Mouse (Mus musculus): Measurements from ENCODE around the gene Ntrk2.

The Ntrk2 gene

DNA sequence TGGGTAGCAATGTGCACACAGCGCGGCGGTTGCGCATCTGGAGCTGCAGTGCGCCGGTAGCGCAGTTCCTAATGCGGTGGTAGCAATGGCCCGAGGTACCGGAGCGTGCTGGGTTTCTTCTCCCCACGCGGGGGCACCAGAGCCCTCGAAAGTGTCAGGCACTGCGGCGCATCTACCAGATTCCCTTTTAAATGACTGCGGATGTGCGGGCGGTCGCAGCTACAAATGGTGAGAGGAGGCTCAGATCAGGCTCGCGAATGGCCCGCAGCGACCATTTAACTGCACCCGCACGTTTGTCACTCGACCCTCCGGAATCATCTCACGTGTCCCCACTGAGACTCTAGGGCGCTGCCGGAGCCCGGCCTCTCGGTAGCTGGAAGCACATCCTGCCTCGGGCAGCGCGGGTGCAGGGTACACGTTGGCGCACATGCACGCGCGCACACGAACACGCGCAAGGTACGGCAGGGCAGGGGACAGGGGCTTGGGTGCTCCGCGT lies at the start of gene Ntrk2:
Gene Ntrk2, plus strand, starts transcription at position 173 of the 496 bp plus-strand sequence.
- peak in 1 of 2 experiments; percentile 10 for DNase-seq

DNA sequence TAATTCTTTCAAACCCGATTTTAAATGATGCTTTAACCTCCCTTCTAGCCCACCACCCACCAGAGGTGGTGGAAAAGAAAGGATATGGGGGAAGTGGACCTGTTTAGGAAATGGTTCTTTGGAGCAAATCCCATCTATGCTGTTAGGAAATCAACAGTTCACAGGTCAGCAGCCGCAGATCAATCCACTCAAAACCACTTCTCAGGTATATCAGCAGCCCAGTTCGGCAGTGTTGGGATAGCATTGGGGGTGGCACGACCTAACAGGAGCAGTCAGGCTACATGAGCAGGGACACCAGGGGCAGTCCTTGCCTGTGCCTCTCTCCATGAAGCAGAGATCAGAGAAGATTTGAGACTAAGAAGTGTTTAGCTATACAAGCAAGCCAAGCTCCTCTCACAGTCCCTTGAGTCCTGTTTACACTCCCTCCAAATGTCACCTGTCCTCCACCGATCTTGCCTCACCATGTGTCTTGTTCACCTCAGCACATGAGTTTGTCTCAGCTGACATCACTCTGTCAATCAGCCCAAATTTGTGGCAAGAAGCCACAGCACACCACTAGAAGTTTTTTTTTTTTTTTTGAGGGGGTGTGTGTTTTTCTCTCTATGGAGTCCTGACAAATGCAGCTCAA lies 45.3 kb upstream of the Ntrk2 start:
- DNase-seq, result no peak

DNA sequence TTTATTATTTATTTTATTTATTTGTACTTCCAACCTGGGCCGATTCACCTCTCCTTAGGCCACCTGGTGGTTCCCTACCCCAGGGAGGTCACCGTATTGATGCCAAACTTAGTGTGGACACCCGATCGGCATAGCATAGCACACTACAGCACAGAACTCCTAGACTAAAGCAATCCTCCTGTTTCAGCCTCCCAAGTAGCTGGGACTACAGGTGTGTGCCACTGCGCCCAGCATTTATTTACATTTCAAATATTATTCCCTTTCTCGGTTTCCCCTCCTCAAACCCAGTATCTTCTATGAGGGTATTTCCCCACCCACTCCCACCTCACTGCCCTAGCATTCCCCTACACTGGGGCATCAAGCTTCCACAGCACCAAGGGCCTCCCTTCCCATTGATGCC lies 38.1 kb upstream of the Ntrk2 start:
- no peak for DNase-seq

DNA sequence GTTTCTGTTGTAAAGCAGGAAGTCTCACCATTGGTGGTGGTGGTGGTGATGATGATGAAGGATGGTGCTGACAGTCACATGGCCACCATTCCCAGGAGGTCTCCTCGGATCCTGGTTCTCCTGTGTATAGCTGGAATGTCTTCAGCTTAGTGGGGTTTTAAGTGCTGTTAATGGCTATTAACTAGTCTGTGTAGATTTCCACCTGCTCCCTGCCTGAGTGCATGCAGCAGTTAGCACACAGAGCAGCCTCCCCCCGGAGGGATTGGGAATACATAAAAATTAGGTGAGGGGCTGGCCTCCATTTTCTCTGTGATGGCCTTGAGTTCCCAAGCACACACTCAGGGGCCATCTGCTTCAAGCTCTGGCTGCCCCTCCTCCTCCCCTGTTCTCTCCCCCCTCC lies 36.9 kb upstream of the Ntrk2 start:
- DNase-seq, result no peak

DNA sequence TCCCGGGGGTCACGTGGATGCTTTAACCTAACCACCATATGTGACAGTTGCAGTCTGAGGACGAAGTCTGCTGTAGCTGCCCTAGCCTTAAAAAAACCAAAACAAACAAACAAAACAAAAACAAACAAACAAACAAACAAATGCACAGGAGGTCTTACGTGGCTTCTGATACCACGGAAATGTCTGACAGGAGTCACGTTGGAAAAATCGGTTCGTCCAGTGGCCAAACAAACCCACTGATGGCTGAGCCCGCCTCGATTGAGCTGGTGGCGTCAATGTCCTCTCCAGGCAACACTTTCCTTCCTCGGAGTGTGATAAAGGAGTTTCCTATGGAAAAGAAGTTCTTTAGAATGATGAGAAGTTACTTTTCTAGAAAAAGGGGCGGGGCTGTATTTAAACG lies 27.1 kb upstream of the Ntrk2 start:
- DNase-seq, result no peak

DNA sequence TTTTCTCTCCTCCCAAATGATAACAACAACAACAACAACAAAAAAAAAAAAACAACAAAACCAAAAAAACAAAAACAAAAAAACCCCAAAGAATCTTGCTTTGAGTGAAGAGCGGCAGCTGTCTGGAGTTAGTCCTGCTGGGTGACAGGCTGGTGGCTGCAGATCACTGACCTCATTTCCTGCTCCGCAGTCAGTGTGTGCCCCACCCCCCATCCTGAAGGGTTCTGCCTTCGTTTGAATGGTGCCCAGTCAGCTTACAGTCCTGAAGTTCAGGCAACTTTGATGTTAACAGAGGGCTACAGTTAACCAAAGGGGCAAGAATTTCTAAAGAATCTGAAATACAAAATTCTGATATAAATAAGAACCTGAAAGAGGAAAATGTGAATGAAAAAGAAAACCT lies 19.9 kb upstream of the Ntrk2 start:
- DNase-seq, result no peak

DNA sequence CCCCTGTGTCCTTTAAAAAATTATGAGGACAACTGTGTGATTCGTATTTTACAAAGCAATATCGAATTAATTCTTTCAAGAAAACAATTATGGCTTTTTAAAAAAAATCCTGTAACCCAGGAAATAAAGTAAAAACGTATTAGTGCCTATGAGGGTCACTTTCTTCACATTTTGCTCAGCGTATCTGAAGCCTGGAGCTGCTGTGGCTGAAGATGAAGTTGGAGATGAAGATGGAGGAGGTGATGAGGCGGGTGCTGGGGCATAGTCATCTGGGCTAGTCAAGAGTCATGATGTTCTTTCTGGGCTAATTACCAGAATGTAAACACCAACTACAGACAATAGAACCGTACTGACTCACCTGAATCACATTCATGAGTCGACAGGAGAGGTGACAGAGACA lies 15.6 kb upstream of the Ntrk2 start:
- DNase-seq, result no peak

DNA sequence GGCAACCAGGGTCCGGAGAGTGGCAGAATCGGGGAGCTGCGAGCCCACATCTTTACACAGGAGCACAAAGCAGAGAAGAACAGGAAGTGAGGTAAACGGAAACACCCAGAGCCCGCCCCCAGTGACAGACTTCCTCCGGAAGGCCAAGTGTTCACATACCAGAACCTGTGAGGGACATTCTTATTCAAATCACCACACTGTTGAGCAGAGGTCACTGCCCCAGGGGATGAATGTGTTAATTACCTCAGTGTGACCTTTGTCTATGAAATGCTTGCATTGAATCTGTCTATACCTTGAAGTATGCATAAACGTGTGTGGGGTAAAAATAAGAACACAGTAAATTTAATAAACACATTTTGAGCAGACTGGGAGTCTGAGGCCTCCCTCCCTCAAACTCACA lies 9.0 kb upstream of the Ntrk2 start:
- DNase-seq, result no peak

DNA sequence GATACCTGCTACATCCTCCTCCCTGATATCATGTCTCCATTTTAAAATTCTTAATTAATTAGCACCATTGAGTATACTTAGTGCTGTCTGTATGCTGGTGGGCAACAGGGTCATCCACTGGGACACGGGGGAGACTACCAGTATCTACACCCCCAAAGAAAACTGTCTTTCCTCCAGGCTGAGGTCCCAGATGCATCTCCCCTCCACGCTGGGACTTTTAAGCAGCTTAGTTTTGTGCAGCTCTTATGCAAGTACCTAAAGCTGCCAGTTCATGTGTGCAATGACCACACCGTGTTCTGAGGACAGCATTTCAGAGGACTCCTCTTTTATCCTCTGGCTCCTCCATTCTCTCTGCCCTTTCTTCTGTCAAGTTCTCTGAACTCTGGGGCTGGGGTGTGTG lies 5.1 kb upstream of the Ntrk2 start:
- no peak for DNase-seq

DNA sequence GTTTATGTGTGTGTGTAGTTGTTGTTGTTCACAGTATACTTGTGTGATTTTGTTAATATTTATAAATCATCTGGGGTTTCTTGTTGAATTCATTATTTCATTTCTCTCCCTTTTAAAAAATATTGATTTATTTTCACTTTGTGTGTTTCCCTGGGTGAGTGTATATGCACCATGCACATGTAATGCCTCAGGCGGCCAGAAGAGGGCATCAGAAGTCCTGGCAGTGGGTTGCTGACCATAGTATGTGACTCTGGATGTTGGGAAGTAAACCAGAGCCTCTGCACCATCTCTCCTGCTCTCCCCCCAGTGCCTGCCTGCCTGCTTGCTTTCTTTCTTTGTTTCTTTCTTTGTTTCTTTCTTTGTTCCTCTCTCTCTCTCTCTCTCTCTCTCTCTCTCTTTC lies 2.5 kb upstream of the Ntrk2 start:
- no peak for DNase-seq

DNA sequence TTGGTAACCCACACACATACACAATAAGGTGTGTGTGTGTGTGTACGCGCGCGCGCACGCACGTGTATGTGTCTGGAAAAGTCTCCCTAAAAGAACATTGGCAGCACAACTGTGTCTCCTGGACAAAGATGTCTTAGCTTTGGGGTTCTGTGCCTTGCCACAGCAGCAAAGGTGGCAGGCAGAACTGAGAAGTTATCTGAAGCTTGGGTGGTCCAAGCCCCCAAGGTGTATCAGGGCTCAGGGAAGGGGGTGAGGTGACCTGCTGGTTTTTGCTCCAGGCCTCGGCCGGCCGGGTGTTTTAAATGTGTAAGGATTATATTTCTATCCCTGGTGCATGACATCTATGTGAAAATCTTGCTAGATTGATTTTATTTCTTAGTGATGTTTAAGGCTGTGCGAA lies 536 bp upstream of the Ntrk2 start:
- no peak for DNase-seq

DNA sequence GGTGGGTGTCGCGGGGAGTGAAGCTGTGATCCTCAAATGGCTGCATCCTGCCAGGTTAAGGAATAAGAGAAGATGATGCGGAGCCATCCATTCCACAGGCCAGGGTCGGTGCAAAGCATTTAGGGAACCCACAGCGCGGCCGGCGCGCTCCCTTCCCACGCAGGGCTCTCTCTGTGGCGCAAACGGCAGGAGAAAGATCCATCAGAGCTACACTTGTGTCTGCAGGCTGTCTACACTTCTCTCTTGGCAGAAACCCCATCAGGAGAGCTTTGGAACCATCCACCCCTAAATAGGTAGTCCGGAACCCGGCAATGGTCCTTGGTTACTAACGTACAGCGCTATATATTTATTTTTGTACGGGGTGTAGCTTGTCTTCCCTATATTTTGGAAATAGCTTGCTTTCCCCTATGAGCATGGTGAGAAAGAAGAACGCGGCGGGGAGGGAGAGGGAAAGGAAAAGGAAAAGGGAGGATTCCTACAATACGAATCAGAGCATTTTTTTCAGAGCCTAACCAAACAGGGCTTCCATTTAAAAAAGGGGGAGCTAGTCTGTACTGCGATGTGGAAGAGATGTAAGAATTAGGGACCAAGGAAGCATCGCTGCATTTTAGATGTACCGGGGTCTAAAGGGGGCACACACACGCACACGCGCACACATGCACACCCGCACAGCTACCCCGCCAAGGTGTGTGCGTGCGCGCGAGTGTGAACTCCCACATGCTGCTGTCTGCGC lies 693 bp downstream of the Ntrk2 start:
- no peak for DNase-seq

DNA sequence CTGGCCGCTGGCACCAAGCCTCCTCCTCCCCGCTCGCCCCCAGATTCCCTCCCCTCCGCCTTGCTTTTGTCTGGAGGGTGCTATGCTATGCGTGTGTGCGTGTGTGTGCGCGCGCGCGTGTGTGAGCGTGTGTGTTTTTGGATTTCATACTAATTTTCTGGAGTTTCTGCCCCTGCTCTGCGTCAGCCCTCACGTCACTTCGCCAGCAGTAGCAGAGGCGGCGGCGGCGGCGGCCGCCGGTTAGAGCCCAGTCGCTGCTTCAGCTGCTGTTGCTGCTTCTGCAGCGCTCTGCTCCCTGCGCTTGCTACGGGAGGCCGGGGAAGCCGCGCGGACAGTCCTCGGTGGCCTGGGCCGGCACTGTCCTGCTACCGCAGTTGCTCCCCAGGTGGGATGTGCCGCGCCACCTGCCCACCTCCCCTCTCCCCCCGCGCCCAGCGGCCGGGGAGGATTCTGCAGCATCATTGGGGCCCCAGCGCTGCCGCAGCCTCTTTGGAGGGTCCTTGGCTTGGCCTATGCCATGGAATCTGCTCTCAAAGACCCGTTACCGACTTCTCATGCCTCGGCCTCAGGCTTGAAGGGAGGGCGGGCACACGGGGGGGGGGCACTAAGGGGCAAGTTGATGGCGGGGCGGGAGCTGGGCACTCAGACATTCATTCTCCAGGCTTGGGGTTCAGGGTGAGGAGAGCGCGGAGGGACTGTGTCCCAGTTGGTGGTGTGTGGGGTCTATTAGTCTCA lies 1.4 kb downstream of the Ntrk2 start:
- no peak for DNase-seq

DNA sequence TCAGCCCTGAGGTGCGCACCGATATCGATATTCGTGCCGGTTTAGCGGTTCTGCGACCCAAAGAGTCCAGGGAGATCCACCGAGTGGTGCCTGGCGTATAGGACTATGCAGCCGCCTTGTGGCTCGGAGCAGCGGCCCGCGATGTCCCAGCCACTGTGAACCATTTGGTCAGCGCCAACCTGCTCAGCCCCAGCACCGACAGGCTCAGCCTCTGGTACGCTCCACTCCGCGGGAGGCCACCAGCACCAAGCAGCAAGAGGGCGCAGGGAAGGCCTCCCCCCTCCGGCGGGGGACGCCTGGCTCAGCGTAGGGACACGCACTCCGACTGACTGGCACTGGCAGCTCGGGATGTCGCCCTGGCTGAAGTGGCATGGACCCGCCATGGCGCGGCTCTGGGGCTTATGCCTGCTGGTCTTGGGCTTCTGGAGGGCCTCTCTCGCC lies 2.0 kb downstream of the Ntrk2 start:
- no peak for DNase-seq

DNA sequence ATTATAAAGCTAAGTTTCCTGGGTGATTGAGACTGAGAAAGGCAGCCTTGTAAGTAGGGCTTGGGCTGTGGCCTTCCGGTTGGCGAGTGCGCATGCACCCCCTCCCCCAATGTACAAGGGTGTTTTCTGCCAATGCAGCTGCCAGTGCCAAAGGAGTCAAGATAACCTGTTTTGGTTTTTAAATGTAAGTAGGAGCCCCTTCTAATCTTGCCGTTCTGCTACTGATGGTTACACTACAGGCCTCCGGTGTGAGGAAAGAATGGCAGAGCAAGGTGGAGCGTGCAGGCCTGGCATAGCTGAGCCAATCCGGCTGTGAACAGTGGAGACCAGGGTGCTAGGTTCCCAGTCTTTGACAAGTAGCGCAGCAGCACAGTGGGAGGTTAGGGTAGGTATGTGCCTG lies 3.6 kb downstream of the Ntrk2 start:
- no peak for DNase-seq

DNA sequence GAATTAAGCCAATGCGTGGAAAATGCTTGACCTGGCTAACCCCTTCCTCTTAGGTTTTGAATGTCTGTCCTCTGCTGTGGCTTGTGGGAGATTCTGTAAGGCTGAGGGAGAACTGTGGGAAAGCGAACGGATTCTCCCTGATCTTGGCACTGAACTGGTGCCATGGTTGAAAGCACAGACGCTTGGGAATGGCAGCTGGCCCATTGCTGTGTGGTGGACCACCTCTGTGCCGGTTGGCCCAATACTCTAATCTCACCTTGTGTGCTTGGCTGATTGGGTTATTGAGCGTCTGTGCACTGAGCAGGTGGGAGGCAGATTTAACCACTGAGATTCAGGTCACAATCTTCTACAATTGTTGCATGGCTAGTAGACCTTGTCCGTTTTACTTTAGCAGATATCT lies 18.4 kb downstream of the Ntrk2 start:
- DNase-seq, result no peak

DNA sequence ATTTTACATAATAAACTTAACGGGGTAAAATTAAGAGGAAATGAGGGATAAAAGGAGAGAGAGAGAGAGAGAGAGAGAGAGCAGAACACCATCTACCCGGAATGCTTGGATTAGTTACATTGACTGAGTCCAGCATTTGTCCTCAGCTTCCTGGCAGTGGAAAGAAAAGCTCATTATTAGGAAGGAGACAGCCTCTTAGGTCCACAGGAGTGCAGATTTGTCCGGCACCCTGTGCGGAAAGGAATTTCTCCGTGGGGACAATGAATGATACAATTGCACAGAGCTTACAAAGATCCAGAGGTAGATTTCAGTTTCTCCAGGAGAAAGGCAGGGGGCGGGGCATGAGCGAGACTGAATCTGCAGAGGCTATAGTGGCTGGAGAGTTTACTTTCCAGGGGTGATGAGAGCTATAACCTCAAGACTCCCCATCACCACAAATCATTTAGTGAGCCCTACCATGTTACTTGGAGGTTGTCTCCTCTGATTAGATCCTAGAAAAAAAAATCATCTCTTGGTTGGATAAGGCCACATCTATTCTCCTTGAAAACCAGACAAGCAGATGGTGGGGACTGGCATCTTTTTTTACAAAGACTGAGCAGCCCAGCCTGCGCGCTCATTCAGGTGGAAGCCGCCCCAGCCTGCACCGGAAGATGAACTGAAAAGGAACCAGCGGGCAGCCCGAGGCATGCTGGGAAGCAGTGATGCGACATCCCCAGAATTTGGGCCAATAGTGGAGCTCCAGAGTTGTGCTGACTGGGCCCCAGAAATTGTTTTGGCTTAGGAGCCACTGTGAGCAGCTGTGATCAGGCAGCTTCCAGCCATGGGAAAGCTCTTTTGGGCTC lies 20.2 kb downstream of the Ntrk2 start:
- DNase-seq, result no peak

DNA sequence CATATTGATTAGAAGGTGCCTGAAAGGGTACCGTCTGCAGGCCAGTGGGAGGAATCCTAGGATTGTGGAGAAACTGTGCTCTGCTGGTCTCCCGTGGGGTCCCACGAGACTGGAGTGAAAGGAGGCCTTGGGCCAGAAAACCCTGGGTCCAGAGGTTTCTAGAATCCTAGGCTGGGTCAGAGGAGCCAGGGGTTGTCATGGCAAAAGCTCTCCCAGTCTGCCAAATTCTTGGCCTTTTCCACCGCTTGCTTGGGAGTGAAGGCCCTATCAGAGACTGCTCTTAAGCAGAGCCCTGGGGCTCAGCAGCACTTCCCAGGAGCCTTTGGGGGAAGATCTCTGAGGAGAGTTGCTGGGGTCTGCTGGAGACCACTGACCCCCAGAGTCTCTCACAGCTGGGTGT lies 25.6 kb downstream of the Ntrk2 start:
- no peak for DNase-seq

DNA sequence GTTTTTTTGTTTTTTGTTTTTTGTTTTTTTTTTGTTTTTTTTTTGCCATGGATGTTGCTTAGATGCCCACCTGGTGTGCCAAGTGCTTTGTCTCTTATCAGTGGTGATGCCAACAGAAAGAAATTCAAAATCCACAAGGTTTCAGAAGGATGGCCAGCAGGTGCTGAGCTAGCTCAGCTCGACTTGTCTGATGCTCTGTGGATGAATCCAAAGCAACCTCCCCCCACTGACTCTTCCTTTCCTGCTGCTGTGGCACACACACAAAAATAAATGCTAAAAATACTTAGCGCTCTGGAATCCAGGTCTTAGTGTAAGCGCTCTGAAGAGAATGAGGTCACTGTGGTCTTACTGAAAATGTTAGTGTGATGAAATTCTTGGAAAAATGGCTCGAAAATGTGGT lies 28.4 kb downstream of the Ntrk2 start:
- no peak for DNase-seq

DNA sequence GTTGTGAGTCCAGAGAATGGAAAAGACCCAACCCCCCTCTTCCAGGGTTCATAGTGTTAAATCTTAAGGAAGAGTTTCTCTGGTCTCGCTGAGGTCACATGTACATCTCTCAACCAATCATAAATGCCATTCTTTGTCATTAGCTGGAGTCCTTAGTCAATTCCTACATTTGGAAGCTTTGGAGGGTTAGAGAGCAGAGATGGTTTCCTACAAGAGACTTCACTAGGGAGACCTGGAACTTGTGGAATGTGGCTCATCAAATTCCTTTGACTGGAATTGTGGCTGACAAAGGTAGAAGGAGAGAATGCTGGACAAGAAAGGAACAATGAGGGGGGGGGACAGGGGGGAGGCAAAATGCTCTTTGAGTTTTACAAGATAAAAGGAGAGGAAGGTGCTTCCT lies 30.5 kb downstream of the Ntrk2 start:
- DNase-seq, result no peak

DNA sequence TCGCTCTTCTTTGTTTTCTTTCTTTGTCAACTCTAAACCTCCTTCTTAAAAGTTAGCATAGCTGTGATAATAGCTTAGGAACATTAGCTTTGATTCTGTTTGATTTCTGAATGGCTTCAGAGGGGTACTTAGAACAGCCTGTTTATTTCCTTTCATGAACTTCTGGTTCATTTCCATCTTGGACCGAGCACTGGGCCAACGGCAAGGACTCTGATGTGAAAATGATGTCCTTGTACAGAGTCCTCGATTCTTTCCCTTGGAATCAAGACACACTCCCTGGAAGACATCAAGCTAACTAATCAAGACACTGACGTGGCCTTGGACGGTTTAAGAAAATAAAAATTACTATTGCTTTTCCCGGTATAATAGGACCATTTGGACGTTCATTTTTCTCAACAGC lies 31.7 kb downstream of the Ntrk2 start:
- no peak for DNase-seq

DNA sequence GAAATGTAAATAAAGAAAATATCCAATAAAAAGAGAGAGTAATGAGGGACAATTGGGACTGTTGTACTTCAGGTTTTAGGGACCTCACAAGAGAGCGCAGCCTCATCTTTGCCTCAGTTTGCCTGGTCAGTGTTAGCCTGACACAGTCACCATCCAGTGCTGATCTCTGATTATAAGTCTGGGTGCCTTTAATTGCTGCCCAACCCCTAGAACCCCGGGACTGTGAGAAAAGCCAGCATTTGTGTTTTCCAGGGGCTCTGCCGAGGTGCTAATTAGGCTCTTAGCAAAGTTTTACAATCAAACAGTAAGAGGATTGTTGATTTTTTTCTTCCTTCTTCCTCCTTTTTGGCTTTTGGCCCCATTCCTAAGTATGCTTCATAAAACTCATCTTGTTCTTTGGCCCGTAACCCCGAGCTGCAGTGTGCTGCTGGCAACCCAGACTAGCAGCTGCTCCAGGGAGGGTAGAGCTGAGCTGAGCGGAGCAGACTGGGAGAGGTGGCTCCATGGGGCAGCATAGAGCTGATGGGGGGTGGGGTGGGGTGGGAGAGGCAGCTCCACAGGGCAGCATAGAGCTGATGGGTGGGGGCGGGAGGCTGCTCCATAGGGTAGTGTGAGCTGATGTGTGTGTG lies 34.5 kb downstream of the Ntrk2 start:
- no peak for DNase-seq

DNA sequence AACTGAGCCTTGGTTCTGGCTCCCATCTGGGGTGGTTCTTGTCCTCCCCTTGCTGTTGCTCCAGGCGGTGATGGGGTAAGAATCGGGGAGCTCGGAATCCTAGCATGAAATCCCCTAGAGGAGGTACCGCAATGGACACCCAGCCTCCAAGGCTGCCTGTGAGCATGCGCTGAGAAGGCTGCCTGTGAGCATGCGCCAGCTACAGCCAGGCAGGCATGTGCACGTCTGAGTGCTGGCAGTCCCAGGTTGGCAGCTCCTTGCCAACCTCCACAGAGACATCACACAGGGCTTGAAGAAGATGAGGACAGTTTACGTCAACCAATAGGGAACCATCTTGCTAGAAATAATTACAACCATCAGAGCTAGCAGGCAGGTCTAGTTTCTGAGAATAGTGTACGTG lies 37.5 kb downstream of the Ntrk2 start:
- no peak for DNase-seq

All from spleen, adult 18-20 months (tissue).